Mouse (Mus musculus) retina, postnatal 7 days (tissue): Measurements from ENCODE around the gene Tspan10.

ENCODE experiments used
- DNase-seq: peaks from one replicate; pipeline ENCODE4 v3.0.0-alpha.2; 2012; ENCODE audit warnings: low read depth, low spot score

Tspan10 gene

GRCm38 (mm10) chr11:120454965-120455364 lies 12.5 kb downstream of the Tspan10 start:
- no peak for DNase-seq

GRCm38 (mm10) chr11:120455413-120455812 lies 13.0 kb downstream of the Tspan10 start:
- no peak for DNase-seq

DNA sequence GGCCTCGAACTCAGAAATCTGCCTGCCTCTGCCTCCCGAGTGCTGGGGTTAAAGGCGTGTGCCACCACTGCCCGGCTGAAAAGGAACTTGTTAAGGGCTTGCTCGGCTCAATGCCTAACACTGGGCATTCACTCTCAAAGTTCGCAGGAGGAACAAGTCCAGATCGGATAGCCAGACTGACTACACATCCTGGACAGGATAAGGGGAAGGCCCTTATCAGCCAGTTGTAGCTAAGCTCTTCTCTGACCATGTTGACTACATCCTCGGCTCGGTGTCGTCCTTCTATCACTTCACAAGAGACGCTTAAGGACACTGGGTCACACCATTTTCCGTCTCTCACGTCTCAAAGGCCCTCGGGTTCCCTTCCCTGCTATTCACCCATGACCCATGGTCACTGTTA lies 14.9 kb downstream of the Tspan10 start:
- no peak for DNase-seq

DNA sequence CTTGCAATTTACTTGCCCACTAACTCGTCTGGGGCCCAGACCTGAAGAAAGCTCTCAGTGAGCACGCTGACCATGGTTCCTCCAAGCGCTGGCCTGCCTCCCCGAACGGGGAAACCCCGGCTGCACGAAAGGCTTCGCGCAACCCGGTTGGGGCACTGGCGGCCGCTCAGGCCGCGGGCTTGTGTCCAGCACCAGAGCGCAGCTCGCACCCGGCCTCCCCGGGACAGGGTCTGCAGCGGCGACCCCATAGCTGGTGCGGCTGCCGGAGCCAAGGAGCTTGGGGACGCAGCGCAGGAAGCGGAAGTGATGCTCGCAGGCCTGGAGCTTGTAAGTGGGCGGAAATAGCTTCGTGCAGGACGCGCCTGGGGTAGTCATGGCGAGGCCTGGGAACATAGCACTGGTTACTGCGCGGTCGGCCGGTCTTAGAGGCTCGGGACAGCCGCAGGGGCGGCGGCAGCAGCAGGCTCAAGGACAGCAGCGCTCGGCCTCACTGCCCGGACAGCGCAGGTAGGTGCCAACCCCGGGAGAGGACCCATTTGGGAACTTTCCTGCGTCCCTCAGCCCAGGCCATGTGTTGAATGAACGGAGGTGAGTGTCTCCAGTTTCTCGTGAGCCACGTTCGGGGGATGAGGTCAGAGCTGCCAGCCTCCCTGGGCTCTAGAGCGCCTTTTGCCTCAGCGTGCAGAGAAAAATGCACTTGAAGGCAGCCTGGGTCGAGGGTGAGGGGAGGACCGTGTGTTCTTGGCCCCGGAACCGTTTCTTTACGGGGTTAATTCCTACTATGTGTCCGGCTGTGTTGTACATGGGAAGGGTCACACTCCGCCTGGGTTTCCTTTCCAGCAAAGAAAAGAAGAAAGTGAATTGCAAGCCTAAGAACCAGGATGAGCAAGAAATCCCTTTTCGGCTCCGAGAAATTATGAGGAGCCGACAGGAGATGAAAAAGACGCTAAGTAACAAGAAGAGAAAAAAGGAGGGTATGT lies 15.6 kb downstream of the Tspan10 start, which contains the start of the genes Oxld1 and Ccdc137:
TSS of gene Oxld1 (minus strand) at position 297 of the 980 bp plus-strand sequence.
TSS of gene Ccdc137 (plus strand) at position 344 of the 980 bp plus-strand sequence.
- DNase-seq = peak; percentile 73

DNA sequence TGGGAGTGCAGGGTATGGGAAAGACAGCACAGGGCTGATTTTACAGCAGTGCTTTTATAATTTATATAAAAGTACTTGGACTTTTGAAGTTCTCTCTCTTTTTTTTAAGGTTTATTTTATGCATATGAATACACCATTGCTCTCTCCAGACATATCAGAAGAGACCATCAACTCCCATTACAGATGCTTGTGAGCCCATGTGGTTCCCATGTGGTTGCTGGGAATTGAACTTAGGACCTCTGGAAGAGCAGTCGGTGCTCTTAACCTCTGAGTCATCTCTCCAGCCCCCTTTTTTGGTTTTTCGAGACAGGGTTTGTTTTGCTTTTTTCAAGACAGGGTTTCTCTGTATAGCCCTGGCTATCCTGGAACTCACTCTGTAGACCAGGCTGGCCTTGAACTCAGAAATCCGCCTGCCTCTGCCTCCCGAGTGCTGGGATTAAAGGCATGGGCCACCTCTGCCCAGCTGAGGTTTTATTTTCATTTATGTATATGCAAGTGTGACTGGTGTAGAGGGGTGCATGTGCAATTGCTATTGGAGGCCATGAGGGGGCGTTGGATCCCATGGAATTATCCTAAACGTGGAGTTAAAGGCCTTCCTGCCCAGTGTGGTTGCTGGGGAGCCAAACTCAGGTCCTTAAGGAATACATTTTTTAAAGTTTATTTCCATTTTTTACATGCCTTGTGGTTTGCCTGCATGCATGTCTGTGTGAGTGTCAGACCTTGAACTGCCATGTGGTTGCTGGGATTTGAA lies 16.6 kb downstream of the Tspan10 start:
- no peak for DNase-seq

GRCm38 (mm10) chr11:120463536-120463935 lies 21.1 kb downstream of the Tspan10 start:
- no peak for DNase-seq

DNA sequence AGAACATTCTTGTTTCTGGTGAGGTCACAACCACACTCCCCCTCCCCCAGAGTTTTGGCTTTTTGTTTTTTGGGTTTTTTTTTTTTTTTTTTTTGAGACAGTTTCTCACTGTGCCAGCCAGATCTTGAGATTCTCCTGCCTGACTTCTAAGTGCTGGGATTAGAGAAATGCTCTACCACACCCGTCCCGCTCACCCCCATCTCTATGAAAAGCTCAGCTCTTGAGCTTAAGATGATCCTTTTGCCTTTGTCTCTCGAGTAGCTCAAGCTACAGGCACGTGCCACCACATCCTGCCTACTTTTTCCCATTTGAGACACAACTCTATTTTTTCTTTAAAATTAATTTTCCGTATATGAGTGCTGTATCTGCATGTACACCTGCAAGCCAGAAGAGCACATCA lies 21.9 kb downstream of the Tspan10 start:
- DNase-seq = no peak

GRCm38 (mm10) chr11:120465521-120465920 lies 23.1 kb downstream of the Tspan10 start:
- DNase-seq = no peak

DNA sequence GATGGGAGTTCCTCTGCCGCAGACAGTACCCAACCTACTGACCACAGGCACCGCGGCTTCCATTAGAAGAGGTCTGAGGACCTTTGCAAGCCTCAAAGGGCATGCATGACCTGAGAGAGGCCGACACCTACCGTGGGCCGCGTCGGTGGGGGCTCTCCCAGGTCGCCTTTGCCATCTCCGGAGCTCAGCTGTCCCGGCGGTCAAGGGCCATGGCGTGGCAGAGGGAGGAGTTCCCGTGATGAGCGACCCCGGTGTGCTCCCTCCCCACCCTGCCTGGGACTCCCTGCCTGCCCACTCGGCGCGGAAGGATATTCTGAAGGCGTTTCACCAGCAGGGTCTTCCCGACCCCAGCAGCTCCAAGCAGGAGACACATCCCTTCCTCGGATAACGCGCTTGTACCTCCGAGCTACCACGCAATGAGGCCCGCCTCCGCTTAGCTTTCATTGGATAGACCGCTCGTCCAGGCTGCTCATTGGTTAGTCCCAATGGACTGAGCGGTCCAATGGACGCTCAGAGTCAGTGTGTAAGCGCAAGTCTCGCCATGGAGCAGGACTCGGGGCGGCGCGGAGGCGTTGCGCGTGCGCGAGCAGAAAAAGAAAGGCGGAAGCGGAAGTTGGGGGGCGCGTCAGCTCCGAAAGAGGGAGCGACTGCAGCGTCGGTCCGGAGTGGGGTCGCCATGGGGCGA lies 24.7 kb downstream of the Tspan10 start, which contains the start of gene Arl16:
TSS of gene Arl16 (minus strand) at position 557 of the 685 bp plus-strand sequence.
- peak; percentile 97 for DNase-seq

- no peak for DNase-seq
Measured at GRCm38 (mm10) chr11:120467736-120468092, 25.3 kb downstream of the Tspan10 start.

- DNase-seq = no peak
Measured at GRCm38 (mm10) chr11:120472052-120472451, 29.6 kb downstream of the Tspan10 start.

DNA sequence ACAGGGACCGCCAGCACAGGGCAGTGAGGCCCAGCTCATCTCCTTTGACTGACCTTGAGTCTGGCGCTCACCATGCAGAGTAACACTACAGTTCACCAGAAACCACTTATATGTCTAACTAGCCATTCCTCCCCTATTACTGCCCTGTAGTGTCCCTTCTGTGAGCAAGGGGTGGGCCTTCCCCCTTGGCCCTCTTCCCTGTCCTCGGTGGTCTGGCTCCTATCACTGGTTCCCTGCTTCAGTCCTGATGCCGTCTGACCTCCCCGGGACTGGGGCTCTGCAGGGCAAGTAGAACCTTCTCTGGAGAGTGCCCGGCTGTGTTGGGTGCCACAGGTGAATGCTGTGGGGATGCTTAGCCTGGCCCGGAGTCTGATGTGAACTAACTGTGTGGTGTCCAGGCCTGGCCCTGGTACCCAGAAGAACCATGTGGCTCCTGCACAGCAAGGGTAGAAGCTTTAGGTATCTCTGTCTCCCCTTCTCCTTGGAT lies 41.0 kb downstream of the Tspan10 start:
- no peak for DNase-seq

- DNase-seq = peak; percentile 92
Measured at GRCm38 (mm10) chr11:120484265-120484981, 42.0 kb downstream of the Tspan10 start, which contains the start of gene Mrpl12. Gene Mrpl12, plus strand, starts transcription at chr11:120484613.

DNA sequence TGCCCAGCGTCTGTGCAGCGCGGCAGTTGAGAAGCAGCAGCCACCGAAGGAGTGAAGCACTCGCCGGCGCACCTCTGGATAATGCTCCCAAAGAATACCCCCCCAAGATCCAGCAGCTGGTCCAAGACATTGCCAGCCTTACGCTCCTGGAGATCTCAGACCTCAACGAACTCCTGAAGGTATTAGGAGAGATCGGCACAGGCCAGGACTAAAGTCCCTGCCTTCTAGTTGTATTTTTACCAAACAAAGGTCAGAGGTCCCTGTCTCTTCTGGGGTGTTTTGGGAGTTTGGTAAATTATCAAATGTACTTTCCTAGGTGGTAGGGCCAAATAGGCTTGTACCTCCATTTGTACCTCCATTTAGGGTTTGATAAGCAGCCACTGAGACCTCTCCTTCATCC lies 42.8 kb downstream of the Tspan10 start:
- no peak for DNase-seq

GRCm38 (mm10) chr11:120488516-120488915 lies 46.1 kb downstream of the Tspan10 start:
- no peak for DNase-seq

DNA sequence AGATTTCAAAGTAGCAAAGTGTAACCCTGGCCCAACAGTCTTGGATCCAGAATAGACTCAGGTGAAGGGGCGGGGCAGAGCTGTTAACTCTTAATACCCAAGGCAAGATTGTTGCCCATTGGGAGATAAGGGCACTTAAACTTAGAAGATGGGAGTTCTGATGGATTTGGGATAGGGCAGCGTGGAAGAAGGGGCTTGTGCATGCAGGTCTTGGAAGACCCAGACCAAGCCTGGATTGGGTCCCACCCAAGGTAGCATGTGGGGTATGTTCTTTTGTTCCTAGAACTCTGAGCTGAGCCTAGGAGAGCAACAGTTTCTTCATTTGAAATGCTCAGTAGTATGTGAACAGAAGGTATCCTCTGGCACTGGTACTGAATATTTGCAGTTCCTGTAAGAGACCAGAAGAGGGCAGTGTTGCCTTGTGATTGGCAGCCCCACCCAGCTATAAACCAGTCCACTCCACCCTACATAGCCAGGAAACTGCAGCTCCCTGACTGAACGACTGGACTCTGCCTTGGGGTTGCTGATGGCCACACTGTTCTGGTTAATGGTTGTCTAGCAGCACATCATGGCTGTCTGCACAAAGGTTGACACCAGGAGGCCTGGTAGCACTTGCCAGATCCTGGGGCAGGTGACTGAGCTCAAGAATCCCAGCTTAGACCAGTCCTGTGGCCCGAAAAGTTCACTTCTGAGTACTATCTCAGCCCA lies 46.8 kb downstream of the Tspan10 start:
- DNase-seq = peak; percentile 82

- no peak for DNase-seq
Measured at GRCm38 (mm10) chr11:120490291-120491046, 48.0 kb downstream of the Tspan10 start.

- DNase-seq = peak; percentile 77
Measured at GRCm38 (mm10) chr11:120491317-120492023, 49.0 kb downstream of the Tspan10 start, which contains the start of gene Slc25a10. Gene Slc25a10, plus strand, starts transcription at chr11:120491840.
